Mouse (Mus musculus) ES-E14 (cell line): ENCODE measurements around the gene Foxo1.

Source experiments
- CHD2 ChIP-seq: IDR thresholded peaks from 2 replicates; pipeline ENCODE4 v1.6.1; 2014; ENCODE audit warnings: mild to moderate bottlenecking, low read depth, low read length, inconsistent platforms
- HCFC1 ChIP-seq: IDR thresholded peaks from 2 replicates; pipeline ENCODE4 v1.6.1; 2012; ENCODE audit warnings: low read length, inconsistent platforms, borderline replicate concordance; ENCODE audit not compliant: insufficient read depth
- MAFK ChIP-seq: IDR thresholded peaks from 2 replicates; pipeline ENCODE4 v1.6.1; 2014; ENCODE audit warnings: mild to moderate bottlenecking, low read depth, low read length, inconsistent platforms; ENCODE audit not compliant: insufficient read depth
- ZC3H11A ChIP-seq: IDR thresholded peaks from 2 replicates; pipeline ENCODE4 v1.6.1; 2012; ENCODE audit warnings: low read depth, mild to moderate bottlenecking, inconsistent platforms, low read length, borderline replicate concordance
- ZNF384 ChIP-seq: IDR thresholded peaks from 2 replicates; pipeline ENCODE4 v1.6.1; 2012; ENCODE audit warnings: low read depth, low read length, inconsistent platforms

GRCm38 (mm10) chr3:52345881-52346280 is 77.7 kb downstream of the Foxo1 start:
- TF ChIP-seq MAFK (no peak), ZC3H11A (no peak), HCFC1 (no peak), ZNF384 (no peak), CHD2 (no peak)
